Mouse (Mus musculus) heart, postnatal 4 days (tissue): ENCODE measurements around the gene Klhl28. TPM values are rescaled to one million over a fixed set of nuclear protein-coding genes. Genes with fewer than 3 reads are reported as not detected.
A peak's percentile ranks its signal among the peaks of the same experiment; 100 is the strongest.

ENCODE experiments used
- DNase-seq: peaks from one replicate; pipeline ENCODE4 v3.0.0; 2021
- total RNA-seq, 2 experiments: library from RNA; stranded (reverse); gene quantifications; 2 replicates each; pipeline ENCODE4 v1.2.3; 2021

The Klhl28 gene
- total RNA-seq: 10 to 100 TPM; 12.9 to 13.0 TPM

DNA sequence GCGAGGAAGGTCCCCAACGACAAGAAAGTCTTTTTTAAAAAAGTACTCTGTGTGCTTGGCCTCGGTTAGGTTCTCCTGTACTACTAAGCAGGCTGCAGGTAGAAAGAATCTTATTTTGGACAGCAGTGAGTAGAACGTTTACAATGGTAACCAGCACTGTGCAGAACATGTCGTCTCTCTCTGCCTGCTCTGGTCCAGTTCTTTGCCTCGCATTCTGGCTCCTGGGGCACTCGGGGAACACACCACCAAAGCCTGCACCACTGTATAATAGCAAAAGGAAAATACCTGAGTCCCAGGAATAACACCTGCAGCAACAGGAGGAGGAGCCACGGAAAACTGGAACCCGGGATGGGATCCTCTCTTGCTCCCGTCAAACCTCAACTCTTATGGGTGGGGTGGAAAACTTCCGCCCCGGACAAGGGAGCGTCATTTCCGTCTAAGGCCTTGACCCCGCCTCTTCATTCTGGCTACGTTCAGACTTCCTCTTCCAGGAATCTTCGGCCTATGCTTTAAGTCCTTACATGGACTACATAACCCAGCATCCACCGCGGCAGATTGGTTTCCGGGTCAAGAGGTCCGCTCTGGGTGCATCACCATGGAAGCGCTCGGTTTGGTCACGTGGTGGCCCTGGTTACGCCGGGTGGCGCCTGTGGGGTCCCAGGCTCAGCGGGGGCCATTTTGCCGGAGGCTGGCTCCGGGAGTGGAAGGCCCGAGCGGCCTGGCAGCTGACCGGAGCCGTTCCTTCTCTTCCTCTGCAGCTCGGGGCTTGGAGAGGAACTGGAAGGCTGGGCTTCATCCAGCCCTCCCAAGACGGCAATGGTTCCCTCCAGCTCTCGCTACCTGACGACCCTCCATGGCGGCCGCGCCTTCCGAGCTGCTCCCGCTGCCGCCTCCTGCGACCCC is at the start of gene Klhl28, which contains the start of gene Togaram1:
Gene Klhl28 (minus strand): TSS at position 411 of the 903 bp plus-strand sequence.
Gene Togaram1 (plus strand): TSS at position 681 of the 903 bp plus-strand sequence.
- DNase-seq: peak; percentile 99

GRCm38 (mm10) chr12:65007725-65008124 is 42.4 kb upstream of the Klhl28 start:
- no peak for DNase-seq

DNA sequence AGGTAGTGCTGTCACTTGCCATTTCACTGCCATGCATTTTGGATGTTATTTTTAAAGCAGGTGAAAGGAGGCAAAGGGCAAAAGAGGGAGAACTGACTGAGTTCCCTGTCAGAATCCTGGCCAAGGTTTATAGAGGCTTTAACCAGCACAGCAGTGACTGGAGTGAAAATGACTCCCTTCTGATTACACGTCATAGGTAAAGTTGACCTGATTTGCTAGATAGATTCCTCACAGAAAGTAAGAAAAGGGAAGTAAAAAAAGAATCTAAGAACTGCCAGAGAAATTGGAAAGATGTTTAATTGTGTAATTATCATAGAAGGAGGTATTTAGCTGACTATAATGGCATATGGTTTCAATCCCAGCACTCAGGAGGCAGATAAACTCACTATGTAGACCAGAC is 12.2 kb upstream of the Klhl28 start:
- no peak for DNase-seq

GRCm38 (mm10) chr12:64976191-64976590 is 10.9 kb upstream of the Klhl28 start:
- no peak for DNase-seq

GRCm38 (mm10) chr12:64975558-64975957 is 10.2 kb upstream of the Klhl28 start:
- no peak for DNase-seq

DNA sequence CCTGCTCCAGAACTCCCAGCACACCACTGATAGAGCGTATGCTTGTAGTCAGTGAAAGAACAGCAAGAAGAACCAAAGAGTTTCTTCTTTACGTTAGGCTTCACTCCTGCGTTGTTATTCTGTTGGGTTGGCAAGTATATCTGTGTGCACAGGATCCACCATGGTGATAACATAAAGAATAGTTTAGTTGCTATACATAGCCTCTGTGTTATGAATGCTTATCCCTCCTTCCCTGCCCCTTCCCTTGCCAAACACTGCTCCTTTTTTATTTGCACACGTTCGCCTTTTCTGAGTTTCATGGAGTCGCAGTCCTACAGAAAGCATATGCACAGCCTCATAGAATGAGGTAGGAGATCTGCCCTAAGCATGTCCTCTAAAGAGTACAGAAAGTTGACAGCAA is 6.7 kb upstream of the Klhl28 start:
- DNase-seq: no peak

DNA sequence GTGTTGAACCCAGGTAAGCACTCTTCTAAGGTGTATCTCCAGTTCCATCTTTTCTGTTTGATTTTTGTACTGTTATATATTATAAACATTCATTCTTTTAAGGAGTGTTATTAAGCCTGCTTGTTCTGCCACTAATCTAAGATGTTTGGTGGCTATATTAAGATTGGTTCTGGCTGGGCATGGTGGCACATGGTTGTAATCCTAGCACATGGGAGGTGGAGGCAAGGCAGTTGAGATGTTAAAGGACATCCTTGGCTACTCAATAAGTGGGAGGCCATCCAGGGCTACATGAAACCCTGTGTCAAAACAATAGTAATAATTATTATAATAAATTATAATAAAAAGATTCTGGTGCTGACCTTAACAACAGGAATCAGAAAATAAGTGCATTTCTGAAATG is 6.1 kb upstream of the Klhl28 start:
- DNase-seq: no peak

DNA sequence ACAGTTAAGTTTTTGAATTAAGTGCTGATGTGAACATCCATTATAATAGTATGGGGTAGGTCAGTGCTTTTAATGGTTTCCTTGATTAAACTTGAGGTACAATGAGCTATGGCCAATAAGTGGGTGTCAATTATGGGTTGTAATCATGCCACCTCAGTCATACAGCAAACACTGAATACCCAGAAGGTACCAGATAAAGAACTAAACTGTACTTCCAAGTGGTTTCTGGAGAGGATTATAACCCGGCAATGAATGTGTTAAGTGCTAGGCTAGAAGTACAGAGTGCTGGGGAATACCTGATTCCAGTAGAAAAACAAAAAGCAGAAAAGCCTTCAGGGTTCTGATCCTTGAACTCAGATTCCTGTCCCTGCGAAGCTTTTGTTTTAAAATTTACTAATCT is 2.7 kb upstream of the Klhl28 start:
- no peak for DNase-seq

GRCm38 (mm10) chr12:64967470-64967869 is 2.1 kb upstream of the Klhl28 start:
- peak; percentile 9 for DNase-seq

DNA sequence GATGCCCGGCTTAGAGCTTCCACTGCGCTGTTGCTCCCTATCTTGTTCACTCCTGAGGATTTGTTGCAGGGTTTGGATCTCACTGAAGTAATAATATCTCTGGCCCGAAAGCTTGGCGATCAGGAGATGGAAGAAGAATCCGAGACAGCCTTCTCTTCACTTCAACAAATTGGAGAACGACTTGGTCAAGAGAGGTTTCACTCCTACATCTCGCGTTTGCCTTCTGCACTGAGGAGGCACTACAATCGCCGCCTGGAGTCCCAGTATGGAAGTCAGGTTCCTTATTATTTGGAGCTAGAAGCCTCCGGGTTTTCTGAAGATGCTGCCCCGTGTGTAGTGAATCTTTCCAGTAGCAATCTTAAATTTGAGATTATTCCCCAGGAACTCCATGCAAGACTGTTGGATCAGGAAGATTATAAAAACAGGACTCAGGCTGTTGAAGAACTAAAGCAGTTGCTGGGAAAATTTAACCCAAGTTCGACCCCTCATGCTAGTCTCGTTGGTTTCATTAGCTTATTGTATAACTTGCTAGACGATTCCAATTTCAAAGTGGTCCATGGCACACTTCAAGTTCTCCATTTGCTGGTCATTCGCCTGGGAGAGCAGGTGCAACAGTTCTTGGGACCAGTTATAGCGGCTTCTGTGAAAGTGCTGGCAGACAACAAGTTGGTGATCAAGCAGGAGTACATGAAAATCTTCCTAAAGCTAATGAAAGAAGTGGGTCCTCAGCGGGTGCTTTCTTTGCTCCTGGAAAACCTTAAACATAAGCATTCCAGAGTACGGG is 1.5 kb upstream of the Klhl28 start:
- peak; percentile 20 for DNase-seq

DNA sequence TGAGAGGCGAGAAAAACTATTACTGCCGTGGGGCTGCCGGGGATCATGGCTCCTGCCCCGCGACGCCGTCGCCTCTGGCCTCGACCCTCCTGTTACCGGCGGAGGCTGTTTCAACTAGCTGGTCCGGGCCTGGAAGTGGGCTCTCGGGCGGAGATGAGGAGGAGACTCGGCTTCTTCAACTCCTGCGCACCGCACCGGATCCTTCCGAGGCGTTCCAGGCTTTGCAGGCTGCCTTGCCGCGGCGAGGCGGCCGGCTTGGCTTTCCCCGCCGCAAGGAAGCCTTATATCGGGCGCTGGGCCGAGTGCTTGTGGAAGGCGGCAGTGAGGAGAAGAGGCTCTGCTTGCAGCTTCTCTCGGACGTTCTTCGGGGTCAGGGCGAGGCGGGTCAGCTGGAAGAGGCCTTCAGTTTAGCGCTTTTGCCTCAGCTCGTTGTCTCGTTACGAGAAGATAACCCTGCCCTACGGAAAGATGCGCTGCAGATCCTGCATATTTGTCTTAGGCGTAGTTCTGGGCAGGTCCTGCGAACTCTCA is 832 bp upstream of the Klhl28 start:
- DNase-seq: peak; percentile 62

DNA sequence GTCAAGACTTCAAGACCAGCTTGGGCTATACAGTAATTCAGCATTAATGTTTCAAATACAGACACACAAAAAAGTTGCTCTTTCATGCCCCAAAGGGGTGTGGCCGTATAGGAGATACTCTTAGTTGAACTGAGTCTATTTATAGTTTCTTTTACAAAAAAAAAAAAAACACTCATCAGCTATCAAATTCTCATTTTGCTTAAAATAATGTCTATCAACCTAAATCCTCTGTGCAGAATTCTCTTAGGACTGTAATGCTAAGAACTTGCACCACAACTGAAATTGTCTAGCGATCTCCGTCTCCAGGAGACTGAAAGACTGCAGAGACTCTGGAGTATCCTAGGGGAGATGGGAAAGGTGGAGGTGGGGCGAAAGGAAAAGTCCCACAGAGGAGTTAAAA is 774 bp downstream of the Klhl28 start:
- no peak for DNase-seq

DNA sequence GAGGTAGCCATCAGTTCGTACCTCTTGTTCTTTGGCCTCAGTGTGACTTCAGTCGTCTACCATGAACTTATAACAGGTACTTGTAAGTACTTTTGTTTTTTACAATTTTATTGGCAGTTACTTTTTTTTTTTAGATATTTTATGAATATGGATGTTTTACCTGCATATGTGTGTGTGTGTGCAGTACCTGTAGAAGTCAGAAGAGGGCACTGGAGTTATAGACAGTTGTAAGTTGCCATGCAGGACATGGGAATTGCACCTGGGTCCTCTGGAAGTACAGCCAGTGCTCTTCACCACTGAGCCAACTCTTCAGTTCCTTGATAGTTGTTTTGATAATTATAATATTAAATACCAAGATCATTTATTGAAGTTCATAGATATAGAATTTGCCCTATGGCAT is 27.8 kb downstream of the Klhl28 start:
- peak; percentile 17 for DNase-seq

GRCm38 (mm10) chr12:64917578-64918471 is 47.5 kb downstream of the Klhl28 start, which contains the start of gene Gm527:
Gene Gm527, plus strand, starts transcription at chr12:64917906.
- DNase-seq: peak; percentile 96

DNA sequence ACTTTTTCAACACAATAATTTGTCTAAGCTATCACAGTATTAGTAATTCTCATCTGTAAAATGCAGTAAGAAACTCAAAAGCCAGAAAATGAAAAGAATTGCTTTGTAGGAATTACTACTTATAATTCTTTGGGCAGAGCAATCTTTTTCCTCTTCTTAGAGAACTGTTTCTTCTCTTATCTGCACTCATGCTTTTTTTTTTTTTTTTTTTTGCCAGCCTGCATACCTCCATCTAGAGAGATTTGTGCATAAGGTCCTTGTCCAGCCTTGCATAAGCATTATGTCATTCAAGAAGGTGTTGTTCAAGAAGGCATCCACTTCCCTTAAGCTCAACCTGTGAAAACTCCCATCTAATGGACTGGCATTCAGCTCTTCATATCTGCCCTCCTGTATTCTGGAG is 48.6 kb downstream of the Klhl28 start:
- DNase-seq: no peak

DNA sequence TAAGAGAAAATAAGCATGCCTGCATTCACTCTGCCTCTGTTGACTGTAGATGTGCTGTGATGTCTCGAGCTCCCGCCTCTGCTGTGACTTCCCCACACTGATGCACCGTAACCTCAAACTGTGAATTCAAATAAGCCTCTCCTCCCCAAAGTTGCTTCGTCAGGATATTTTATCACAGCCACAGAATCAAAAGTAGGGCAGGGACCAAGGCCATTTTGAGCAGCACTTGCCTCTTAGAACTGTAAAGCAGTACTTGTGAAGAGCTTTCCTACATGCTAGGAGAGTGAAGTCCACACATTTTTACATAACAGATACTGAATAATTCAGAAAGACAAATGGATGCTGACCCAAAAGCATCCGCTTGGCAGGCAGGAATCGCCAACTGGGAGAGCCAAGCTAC is 52.3 kb downstream of the Klhl28 start:
- DNase-seq: no peak

- DNase-seq: no peak
These were observed 62.1 kb downstream of the Klhl28 start for GRCm38 (mm10) chr12:64903186-64903585.

- DNase-seq: peak; percentile 64
These were observed 62.8 kb downstream of the Klhl28 start for GRCm38 (mm10) chr12:64902506-64902905.

- DNase-seq: peak; percentile 72
These were observed 68.1 kb downstream of the Klhl28 start for GRCm38 (mm10) chr12:64897060-64897730.
